Mouse (Mus musculus) lung, postnatal 25 days (tissue): Measurements from ENCODE around the gene Vmn1r151.
"Not testable (repeated sequence)": the region's sequence is repeated elsewhere in the genome, so short reads cannot be mapped to it uniquely, and the experiment has no call there.

Experiments used
- DNase-seq: peaks from one replicate; pipeline ENCODE4 v3.0.0; 2022; ENCODE audit warnings: low spot score

The Vmn1r151 gene

GRCm38 (mm10) chr7:22499578-22499977 lies at the start of gene Vmn1r151:
TSS of gene Vmn1r151 (minus strand) at chr7:22499678.
- DNase-seq = not testable (repeated sequence)

GRCm38 (mm10) chr7:22534787-22535186 lies 35.3 kb upstream of the Vmn1r151 start, which contains the start of gene Gm8677:
TSS of gene Gm8677 (minus strand) at chr7:22534887.
- DNase-seq = not testable (repeated sequence)

GRCm38 (mm10) chr7:22522667-22523066 lies 23.2 kb upstream of the Vmn1r151 start, which contains the start of gene Vmn1r152:
TSS of gene Vmn1r152 (plus strand) at chr7:22522967.
- not testable (repeated sequence) for DNase-seq

GRCm38 (mm10) chr7:22463975-22464374 lies 35.5 kb downstream of the Vmn1r151 start, which contains the start of gene Gm10665:
TSS of gene Gm10665 (minus strand) at chr7:22464075.
- not testable (repeated sequence) for DNase-seq
